Mouse (Mus musculus) brain, embryonic 14.5 days (tissue): ENCODE measurements at regions not wholly inside any gene's neighbourhood (a gene's known extent, or its start where the extent isn't known, plus 50 kb on each side); places are given as distances from the start of the nearest gene placed in this dataset.

Experiments used
- DNase-seq: peaks from one replicate; pipeline ENCODE4 v3.0.0-alpha.2; 2011; ENCODE audit warnings: low read depth
- CTCF ChIP-seq: fragments of 200-500 bp; IDR thresholded peaks from 2 replicates; pipeline ENCODE4 v1.5.1; 2012; ENCODE audit warnings: inconsistent platforms, mild to moderate bottlenecking, moderate library complexity, borderline replicate concordance; ENCODE audit not compliant: insufficient read depth, insufficient read length; ENCODE audit errors: extremely low read depth
- POLR2A ChIP-seq: fragments of 200-500 bp; IDR thresholded peaks from 2 replicates; pipeline ENCODE4 v1.6.1; 2012; ENCODE audit warnings: mild to moderate bottlenecking, inconsistent platforms, borderline replicate concordance; ENCODE audit not compliant: poor library complexity, insufficient read depth, insufficient read length, severe bottlenecking; ENCODE audit errors: extremely low read depth

DNA sequence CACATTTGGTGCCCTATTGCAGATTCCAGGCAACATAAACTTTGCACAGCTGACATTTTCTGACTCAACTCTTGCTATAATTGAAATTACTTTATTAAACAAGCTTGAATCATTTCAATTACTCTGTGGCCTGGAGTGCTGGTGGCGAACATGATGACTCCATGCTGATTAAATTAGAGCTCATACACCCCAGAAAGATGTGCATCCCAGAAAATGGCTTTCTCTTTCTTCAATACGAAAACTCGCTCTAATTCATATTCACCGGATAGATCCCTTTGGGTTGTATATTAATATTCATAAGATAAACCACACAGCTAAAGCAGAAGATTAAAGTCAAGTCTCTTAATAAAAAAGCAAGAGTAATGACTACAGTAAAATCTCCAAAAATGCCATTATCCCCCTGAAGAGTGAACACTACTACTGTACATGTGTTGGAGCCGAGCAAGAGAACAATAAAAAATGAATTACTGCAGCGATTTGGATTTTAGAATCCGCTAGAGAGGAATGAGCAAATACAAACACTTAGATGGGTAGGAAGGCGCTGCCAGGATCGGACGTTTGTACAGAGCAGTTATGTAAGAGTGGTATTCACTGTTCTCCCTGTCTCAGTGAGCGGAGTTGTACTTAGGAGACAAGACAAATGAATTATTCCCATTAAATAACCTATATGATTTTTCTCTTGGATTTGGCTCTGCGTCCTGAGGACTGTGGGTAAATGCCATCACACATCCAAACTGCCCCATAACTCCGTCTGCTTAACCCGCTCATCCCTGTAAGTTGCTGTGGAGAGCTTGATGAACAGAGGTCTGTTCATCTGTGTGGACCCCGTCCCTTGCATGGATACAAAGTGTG lies 264.5 kb upstream of the Igfbp7 start:
- TF ChIP-seq CTCF (no peak), POLR2A (no peak)
- DNase-seq: peak; percentile 47

DNA sequence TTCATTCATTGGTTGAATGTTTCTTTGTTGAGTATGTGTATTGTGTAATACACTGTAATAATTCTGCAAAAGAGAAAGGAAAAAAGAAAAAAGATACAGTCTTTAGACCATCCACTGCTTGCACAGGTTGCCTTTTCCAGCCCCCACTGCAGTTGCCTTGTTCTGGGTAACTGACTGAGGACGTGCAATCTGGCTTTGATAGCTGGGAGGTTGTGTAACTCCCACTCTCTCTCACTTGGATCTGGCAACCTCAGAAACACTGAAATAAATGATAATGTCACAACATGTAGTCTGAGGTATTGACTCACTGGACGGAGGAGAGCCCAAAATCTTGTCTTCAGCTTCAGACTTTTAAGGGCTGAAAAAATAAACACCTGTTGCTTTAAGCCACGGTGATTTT lies 255.3 kb upstream of the Igfbp7 start:
- TF ChIP-seq POLR2A: no peak
- DNase-seq: no peak

- peak; percentile 36 for DNase-seq
- TF ChIP-seq CTCF: no peak
- no peak for TF ChIP-seq POLR2A
Observed at GRCm38 (mm10) chr5:77659016-77659415, 251.2 kb upstream of the Igfbp7 start.

- TF ChIP-seq POLR2A: no peak
- TF ChIP-seq CTCF: no peak
- DNase-seq: peak; percentile 58
Observed at GRCm38 (mm10) chr5:77644651-77645050, 236.8 kb upstream of the Igfbp7 start.

DNA sequence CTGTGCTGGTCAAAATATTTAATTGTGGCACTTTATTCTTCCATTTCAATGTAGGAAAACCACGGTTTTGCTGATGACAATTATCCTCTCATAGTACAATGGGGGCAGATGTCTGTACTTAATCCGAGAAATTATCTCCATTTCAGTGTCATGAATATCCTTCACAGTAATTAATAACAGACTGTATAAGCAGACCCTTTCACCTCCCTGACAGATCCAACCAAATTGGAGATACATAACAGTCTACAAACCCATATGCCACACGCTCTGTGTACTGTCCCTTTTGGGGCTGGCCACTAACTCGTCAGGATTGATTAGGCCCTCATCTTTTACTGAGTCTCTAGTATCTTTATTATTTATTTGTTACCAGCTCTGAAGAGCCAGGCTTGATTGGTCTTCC lies 212.6 kb upstream of the Igfbp7 start:
- TF ChIP-seq CTCF (no peak), POLR2A (no peak)
- DNase-seq: peak; percentile 33

DNA sequence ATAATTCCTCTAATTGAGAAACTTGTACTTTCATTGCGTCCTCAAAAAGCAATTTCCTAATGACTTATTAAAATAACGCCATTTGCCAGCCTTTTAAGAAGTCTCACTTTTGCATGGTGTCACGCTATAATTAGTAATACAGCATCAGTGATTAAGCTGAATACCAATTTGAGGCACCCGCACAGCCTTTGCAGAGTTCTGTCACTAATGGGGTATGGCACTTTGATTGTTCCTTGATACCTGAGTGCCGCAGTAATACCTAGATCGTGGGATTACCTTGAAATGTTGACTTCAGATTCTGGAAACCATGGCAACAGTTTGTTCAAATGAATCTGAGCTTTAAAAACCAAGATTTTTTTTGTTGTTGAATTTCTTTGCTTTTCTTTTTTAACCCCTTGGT lies 202.7 kb upstream of the Igfbp7 start:
- peak; percentile 56 for DNase-seq
- TF ChIP-seq CTCF: no peak
- no peak for TF ChIP-seq POLR2A

- no peak for DNase-seq
- TF ChIP-seq POLR2A: no peak
- TF ChIP-seq CTCF: no peak
Observed at GRCm38 (mm10) chr5:77594719-77595118, 186.9 kb upstream of the Igfbp7 start.

DNA sequence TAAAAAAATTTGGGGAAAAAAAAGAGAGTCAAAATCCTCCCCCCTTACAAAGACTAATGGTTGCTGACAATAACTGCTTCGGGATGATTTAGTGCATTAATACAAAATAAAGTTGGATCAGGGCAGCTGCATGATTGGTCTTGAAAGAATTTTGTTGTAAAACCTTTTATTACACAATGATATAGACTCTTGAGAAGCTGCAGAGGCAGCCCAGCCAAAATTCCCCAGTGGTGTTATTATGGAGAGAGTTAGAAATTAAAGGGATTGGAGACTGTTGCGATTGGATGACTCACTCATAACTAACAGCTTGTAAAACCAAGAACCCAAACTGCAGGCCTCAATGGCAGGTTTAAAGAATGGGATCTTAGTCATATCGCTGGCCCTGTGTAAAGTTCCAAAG lies 181.4 kb upstream of the Igfbp7 start:
- no peak for TF ChIP-seq POLR2A
- TF ChIP-seq CTCF: no peak
- no peak for DNase-seq

- TF ChIP-seq POLR2A: no peak
- TF ChIP-seq CTCF: no peak
Observed at GRCm38 (mm10) chr5:77581702-77582101, 173.9 kb upstream of the Igfbp7 start.

GRCm38 (mm10) chr5:77581106-77581638 lies 173.3 kb upstream of the Igfbp7 start:
- DNase-seq: peak; percentile 87
- TF ChIP-seq POLR2A (no peak), CTCF (no peak)

More at GRCm38 (mm10) chr5:77581702-77582101, 173.9 kb upstream of the Igfbp7 start:
- no peak for DNase-seq

DNA sequence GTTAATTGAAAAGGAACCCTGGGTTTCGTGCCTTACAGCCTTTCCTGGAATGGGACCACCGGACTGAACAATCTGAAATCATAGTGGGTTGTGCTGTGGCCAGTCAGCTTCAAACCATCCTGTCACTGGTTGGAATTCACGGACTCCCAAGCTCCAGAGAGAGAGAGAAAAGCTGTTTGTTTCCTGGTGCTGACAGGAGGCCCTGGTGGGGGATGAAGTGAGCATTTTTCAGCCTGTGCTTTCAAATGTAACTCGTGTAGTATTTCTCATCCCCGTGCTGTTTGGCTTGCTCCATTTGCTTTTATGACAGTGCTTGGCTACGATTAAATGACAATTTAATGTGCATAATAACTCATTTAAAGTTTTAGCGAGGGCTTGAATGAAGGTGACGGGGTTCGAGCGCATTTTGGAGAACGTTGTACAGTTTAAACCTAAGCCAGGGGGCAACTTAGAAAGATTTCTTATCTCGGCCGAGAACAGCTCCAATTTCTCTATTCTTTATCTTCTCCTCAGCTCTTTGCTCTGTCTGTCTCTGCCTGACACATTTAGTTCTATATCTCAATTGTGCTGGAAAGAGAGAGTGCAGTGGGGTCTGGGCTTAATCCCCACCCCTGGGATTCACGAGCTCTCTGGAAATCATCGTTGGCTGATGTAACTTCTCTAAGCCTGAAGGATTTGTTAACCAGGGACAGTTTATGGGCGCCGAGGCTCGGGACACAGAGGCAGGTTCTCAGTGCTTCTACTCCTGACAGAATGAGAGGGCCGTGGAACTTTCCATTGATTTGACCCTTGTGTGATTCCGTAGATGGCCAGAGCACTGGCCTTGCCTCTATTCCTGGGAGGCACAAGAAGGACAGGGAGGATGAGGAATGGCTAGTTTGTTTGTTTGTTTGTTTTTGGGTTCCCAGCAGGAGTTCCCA lies 172.2 kb upstream of the Igfbp7 start:
- no peak for TF ChIP-seq CTCF
- no peak for TF ChIP-seq POLR2A
- DNase-seq: no peak
